Mouse (Mus musculus): ENCODE data around the gene Camsap1.

GRCm38 (mm10) chr2:25931249-25931859, 51.7 kb downstream of the Camsap1 start:
- TF ChIP-seq CTCF (IDR thresholded peaks at IDR 0.05; ENCODE audit: borderline replicate concordance, insufficient read depth, low read depth, low read length) = peak; percentile 48; the same call in 1 of the 2 replicates
- TF ChIP-seq POLR2A (IDR thresholded peaks at IDR 0.05; ENCODE audit: borderline replicate concordance, insufficient read depth, low read length) = no peak
